Mouse (Mus musculus): ENCODE measurements around the gene Pnpla2. TPM values are rescaled to one million over a fixed set of nuclear protein-coding genes. Genes with fewer than 3 reads are reported as not detected.

The Pnpla2 gene
- total RNA-seq (2023): 10 to 100 TPM; 52.1 to 58.8 TPM

DNA sequence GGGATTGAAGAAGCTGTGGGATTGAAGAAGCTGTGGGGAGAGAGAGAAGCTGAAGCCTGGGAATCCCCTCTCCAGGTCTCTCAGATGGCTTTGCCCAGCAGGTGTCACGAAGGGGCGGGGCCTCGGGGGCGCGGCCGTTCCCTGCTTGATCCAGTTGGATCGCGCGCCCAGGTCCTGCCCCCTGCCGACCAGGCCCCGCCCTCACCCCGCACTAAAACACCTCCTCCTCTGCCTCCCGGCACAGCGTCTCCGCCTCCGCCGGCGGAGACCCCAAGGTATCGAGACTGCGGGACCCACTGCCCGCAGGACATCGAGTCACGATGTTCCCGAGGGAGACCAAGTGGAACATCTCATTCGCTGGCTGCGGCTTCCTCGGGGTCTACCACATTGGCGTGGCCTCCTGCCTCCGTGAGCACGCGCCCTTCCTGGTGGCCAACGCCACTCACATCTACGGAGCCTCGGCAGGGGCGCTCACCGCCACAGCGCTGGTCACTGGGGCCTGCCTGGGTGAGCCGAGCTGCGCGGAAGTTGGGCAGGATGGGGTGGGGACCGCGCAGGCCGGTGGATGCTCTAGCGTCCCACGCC lies at the start of gene Pnpla2:
Pnpla2 (plus strand) TSS at position 232 of the 585 bp plus-strand sequence.

DNA sequence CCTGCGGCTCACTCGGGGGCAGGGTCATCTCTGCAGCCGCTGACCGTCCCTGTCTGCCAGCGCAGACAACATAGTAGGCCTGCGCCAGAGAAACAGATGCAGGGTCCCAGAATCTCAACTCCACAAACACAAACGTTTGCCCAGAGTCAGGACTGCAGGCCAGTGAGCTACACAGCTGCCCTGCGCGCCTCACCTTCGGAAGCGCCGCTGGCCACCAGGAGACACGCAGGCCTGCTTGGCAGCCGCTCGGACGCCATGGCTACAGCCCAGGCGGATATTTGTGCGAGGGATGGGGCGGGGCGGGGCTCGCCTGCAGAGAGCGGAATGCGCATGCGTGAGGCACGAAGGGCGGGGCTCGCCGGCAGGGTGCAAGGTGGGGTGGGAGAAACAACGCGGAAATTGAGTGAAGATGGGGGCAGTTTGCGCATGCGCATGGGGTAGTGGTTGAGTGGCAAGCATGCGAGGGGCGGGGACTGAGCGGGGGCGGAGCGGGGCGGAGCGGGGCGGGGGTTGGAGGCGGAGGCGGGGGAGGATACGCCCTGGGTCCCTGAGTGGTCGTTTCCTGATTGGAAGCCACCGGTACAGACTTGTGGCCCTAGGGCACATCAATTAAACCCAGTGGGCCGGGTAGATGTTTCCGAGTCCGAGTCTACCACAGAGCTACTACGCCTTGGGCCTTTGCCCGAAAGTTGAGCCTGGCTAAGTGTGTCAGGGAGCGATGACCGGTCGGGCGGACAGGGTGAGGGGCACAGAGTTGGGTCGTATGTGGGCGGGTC lies 41.0 kb upstream of the Pnpla2 start, which contains the start of gene Gatd1:
Gatd1 (minus strand) TSS at position 328 of the 776 bp plus-strand sequence.

DNA sequence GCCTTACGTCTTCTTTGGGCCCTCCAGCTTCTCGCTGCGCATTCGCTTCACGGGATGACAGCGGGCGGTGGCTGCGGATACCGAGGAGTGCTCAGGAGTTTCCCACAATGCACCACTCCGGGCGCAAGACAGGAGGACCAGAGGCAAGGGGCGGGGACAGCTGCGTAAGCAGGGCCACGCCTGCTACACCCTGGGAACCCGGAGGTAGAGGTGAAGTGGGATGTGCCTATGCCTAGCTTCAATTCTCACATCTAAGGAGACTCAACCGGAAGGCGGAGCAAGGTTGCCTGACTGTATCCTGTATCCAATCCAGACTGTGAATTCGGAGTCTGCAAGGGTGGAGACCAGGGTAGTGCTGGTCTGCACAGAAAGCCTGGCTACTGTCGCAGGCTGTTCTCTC lies 25.7 kb upstream of the Pnpla2 start, which contains the start of gene Cend1:
Cend1 (minus strand) TSS at position 182 of the 400 bp plus-strand sequence.

DNA sequence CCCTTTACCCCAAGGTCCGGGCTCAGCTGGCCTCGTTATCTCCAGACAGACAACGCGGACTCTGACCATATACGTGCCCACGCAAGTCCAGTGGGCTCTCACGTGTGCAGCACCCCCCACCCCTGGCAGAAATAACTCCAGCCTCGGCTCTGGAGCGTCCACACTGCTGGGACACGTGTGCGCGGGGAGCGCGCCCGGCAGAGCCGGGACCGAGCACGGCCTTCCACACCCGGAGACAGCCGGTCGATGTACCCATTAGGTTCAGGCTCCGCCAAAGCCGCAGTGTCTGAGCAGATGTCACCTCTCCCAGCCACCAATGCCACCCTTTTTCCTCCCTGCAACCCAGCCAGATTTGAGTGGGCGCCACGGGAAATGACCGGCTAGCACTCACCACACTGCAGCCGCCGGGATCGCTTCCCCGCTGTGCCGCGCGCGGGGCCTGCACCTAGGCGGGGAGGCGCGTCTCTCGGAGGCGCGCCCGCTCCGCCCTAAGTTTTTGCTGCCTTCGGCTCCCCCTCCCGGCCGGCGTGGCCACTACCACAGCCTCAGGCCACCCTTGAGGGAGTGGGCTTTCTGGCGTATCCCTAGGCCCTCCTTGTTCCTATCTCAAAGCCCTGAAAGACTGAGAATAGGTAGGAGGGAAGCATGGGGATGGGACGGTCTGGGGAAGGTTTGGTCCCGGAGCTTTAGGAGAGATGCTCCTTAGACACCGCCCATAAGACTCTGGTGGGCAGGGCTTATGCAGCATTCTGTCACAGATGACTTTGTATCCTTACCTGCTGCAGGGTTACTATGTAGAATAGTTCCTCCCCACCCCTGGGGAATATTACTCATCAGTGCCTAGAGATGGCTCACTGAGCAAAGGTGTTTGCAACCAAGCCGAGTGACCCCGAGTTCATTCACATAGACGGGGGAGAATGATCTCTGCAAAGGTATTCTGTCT lies 17.5 kb upstream of the Pnpla2 start, which contains the start of gene Slc25a22:
Slc25a22 (minus strand) TSS at position 715 of the 943 bp plus-strand sequence.

DNA sequence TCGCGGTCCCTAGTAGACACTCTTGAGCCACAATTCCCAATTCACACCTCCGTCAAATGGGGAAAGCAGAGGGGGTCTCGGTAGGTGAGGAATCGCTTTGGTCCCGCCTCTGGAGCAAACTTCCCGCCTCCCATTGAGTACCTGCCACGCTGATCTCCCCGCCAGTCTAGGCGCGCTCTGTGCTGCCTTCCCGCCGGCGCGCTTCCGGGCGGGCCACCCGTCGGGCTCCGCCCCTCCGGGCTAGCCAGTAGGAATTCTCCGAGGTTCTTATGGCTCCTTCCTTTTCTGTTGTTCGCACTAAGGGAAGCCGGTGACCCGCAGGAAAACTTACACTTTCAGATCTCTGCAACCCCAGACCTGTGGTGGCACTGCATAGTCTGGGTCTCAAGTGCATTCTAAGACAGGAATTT lies 11.2 kb upstream of the Pnpla2 start, which contains the start of gene Pidd1:
Pidd1 (minus strand) TSS at position 198 of the 410 bp plus-strand sequence.

DNA sequence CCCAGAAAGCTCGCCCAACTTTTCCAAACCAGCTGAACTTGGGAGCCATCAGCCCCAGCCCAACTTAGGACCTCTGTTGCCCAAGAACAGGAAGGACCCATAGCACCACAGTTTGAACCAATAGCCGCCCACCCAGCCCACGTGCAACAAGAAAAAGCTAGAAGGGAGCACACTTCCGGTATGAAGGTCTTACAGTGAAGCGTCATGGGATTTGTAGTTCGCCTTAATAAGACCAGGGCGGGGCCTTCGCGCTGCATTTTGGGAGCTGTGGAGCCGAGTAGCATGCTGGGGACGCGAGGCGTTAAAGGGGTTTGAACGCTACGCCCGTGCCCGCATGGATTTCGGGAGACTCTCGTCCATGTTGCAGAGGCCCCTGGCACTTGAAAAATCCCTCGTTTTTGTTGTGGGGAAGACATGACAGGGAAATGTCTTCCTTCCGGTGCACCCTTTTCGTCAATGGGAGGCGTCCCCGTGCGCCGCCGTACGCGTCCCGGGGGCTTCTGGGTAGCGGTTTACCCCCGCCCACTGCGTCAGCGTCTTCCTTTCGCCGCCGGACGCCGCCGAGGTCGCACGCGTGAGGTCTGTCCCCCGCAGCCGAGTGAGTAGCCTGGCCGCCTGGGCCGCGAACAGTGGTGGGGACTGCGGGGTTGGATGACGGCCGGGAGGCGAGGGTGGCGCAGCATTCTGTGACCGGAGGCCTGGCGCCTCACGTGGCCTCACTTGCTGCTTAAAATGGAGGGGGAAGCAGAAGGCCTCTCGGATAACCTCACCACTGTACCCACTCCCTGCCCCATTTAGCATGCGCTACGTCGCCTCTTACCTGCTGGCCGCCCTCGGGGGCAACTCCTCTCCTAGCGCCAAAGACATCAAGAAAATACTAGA lies 7.6 kb upstream of the Pnpla2 start, which contains the start of gene Rplp2:
Rplp2 (plus strand) TSS at position 261 of the 882 bp plus-strand sequence.

DNA sequence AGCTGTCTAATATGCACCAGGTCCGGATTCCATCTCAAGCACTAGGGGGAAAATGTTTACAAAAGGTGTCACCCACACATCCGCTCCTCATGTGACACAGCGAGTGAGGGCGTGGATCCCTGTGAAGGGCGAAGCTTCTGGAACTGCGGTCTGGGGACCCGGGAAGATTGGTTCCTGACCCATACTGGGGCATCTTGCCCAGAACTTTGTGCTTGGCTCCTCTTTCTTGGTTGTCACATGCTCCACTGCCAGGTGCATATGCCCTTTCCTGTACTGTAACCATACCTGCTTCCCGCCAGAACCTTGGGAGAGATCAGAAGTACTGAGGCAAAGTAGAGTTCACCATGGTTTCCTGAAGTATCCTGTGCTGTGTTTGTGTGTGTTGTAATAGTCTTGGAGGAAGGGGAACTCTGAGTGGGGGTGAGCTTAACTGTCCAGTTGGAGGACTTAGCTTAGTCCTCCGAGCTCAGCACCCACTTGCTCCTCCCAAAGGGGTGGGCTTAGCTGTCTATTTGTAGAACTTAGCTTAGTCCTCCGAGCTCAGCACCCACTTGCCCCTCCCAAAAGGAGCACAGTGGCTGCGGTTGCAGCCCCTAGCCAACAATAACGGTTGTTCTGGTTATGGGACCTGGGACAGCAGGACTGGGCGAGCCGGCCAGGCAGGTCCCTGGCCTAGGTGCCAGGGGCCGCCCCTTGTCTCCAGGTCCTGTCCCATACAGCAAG lies 5.6 kb downstream of the Pnpla2 start, which contains the start of gene Cracr2b:
Cracr2b (plus strand) TSS at position 704 of the 723 bp plus-strand sequence.

DNA sequence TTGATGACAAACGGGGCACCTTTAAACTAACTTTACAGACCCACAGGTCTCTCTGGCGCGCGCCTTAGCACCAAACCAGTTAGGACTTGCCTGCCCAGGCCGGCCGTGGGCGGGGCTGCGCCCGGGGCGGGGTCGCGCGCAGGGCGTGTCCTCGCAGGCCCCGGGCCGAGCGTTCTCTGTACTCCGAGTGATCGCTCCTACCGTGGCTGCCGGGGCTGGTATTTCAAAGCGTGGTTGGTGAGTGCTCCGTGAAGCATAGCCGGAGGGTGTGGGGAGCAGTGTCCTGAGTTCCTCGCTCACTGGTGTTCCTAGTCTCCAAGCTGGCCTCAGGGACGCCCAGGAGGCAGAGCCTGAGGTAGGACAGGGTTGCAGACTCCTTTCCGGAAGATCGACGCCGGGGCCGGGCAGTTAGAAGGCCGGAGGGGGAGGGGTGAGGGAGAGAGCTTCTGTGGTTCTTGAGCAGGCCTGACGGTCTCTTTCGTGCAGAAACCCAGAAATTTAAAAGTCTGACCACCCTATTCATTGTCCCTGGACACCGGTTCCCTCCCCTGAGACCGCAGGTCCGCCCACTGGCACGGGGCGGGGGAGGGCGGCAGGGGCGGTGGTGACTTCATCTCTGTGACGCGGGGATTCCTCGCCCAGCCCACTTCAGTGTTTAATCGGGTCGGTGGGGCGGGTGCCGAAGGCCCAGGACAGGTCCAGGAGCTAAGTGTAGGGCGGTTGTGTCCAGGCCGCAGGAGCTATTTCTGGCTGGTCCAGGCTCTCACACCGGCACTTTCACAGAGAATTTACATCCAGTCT lies 12.4 kb downstream of the Pnpla2 start, which contains the start of gene Cd151:
Cd151 (plus strand) TSS at position 163 of the 801 bp plus-strand sequence.

DNA sequence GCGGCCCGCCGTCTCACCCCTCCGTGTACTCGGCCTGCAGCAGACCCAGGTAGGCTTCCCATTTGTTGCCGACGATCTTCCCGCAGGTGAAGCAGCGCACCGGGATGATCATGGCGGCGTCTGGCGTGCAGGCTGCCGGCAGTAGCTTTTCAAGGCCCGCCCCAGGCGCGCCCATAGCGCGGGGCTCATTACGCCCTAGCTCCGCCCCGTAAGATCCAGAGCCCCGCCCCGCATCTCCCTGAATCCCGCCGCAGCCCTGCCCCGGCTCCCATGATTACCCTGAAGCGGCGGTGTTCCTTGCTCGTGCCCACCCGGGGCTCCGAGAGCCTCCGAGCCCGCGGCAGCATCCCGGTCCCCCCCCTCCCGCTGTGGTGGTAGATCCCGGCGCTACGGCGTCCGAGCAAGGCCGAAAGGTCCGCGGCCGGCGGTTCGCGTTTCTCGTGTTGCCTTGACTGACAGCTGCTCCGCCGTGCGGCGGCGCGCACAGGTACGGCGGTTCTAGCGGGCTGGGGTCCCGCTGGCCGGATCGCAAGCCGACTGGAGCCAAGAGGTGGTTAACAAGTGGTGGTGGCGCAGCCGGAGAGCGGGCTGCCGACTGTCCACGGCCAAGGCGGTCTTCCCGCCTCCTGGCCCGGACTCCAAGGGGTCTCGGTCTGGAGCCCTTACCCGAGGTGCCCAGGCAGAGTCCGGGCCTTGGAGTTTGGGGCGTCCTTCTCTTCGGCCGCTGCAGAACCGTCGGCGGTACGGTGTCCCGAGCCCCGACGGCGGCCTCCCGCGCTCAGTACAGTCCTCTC lies 20.2 kb downstream of the Pnpla2 start, which contains the start of the genes Polr2l and Tspan4:
Polr2l (minus strand) TSS at position 122 of the 794 bp plus-strand sequence.
Tspan4 (plus strand) TSS at position 230 of the 794 bp plus-strand sequence.

Other genes starting within 250 kb of the Pnpla2 start
- gene Lmntd2, start 241.1 kb upstream of the Pnpla2 start, total RNA-seq (2023): 1 to 10 TPM; 2.4 to 2.6 TPM
- gene Rassf7, start 239.3 kb upstream of the Pnpla2 start, total RNA-seq (2023): 1 to 10 TPM; 9.3 to 9.6 TPM
- gene Phrf1, start 226.4 kb upstream of the Pnpla2 start, total RNA-seq (2023): 100 to 1,000 TPM; 173 to 177 TPM
- gene Irf7, start 188.7 kb upstream of the Pnpla2 start, total RNA-seq (2023): 10 to 100 TPM; 34.4 to 53.3 TPM
- not detected for gene Cdhr5, start 178.4 kb upstream of the Pnpla2 start, total RNA-seq (2023)
- not detected for gene Sct, start 176.1 kb upstream of the Pnpla2 start, total RNA-seq (2023)
- not detected for gene Drd4, start 163.2 kb upstream of the Pnpla2 start, total RNA-seq (2023)
- gene Deaf1, start 127.5 kb upstream of the Pnpla2 start, total RNA-seq (2023): 10 to 100 TPM; 65.6 to 68.5 TPM
- 10 to 100 TPM; 20.7 to 21.2 TPM for gene Tmem80, start 127.5 kb upstream of the Pnpla2 start, total RNA-seq (2023)
- gene Eps8l2, start 116.3 kb upstream of the Pnpla2 start, total RNA-seq (2023): under 1 TPM in 1 of 2 experiments, not detected in 1; 0.80 TPM
- 100 to 1,000 TPM in 1 of 2 experiments, 10 to 100 TPM in 1; 93.1 to 107 TPM for gene Taldo1, start 63.0 kb upstream of the Pnpla2 start, total RNA-seq (2023)
- 10 to 100 TPM; 38.3 to 40.0 TPM for gene Gatd1, start 41.1 kb upstream of the Pnpla2 start, total RNA-seq (2023)
- gene Cend1, start 25.7 kb upstream of the Pnpla2 start, total RNA-seq (2023): not detected
- 10 to 100 TPM; 55.0 to 76.6 TPM for gene Slc25a22, start 17.3 kb upstream of the Pnpla2 start, total RNA-seq (2023)
- 1 to 10 TPM; 2.4 to 5.7 TPM for gene Pidd1, start 11.2 kb upstream of the Pnpla2 start, total RNA-seq (2023)
- gene Rplp2, start 7.8 kb upstream of the Pnpla2 start, total RNA-seq (2023): 1,000 to 10,000 TPM; 3,530 to 3,735 TPM
- gene Cracr2b, start 5.9 kb downstream of the Pnpla2 start, total RNA-seq (2023): 1 to 10 TPM in 1 of 2 experiments, not detected in 1; 1.0 TPM
- gene Cd151, start 12.2 kb downstream of the Pnpla2 start, total RNA-seq (2023): 1 to 10 TPM; 7.2 to 8.9 TPM
- gene Polr2l, start 19.9 kb downstream of the Pnpla2 start, total RNA-seq (2023): 10 to 100 TPM; 17.0 to 21.1 TPM
- 1 to 10 TPM; 2.2 to 2.8 TPM for gene Tspan4, start 20.0 kb downstream of the Pnpla2 start, total RNA-seq (2023)
- gene Chid1, start 84.7 kb downstream of the Pnpla2 start, total RNA-seq (2023): 10 to 100 TPM; 21.1 to 31.6 TPM
- gene Ap2a2, start 107.0 kb downstream of the Pnpla2 start, total RNA-seq (2023): 10 to 100 TPM; 53.8 to 54.1 TPM
- gene Muc6, start 200.1 kb downstream of the Pnpla2 start, total RNA-seq (2023): under 1 TPM in 1 of 2 experiments, not detected in 1; 0.06 TPM
- gene Muc2, start 235.1 kb downstream of the Pnpla2 start, total RNA-seq (2023): not detected

Data from T-cell, adult 66 days (primary cell).